Mouse (Mus musculus) heart, embryonic 13.5 days (tissue): ENCODE results near the gene BC025920. TPM values are rescaled to one million over a fixed set of nuclear protein-coding genes. Genes with fewer than 3 reads are reported as not detected.

Experiments used
- ATAC-seq: fragments of 200-750 bp; cut with Nextera tagmentation; 2 replicates; pipeline ENCODE4 v1.8.0; 2017; ENCODE audit warnings: moderate TSS enrichment; ENCODE audit not compliant: insufficient number of reproducible peaks, low FRiP score, low TSS enrichment; ENCODE audit errors: extremely low read depth
- H3K27ac ChIP-seq: fragments of 300-500 bp; sonication (generic); replicated peaks from 2 replicates; pipeline ENCODE4 v1.5.1; 2015; ENCODE audit warnings: moderate library complexity, mild to moderate bottlenecking, inconsistent platforms
- H3K27me3 ChIP-seq: fragments of 300-500 bp; sonication (generic); replicated peaks from 2 replicates; pipeline ENCODE4 v1.6.1; 2015; ENCODE audit warnings: mild to moderate bottlenecking, inconsistent platforms
- H3K36me3 ChIP-seq: fragments of 300-500 bp; sonication (generic); 2 replicates; pipeline ENCODE4 v1.6.1; 2015; ENCODE audit warnings: mild to moderate bottlenecking, inconsistent platforms
- H3K4me1 ChIP-seq: fragments of 300-500 bp; sonication (generic); 2 replicates; pipeline ENCODE4 v1.6.1; 2015; ENCODE audit warnings: inconsistent platforms
- H3K4me2 ChIP-seq: fragments of 300-500 bp; sonication (generic); 2 replicates; pipeline ENCODE4 v1.6.1; 2015; ENCODE audit warnings: inconsistent platforms, mild to moderate bottlenecking, moderate library complexity
- H3K4me3 ChIP-seq: fragments of 300-500 bp; sonication (generic); 2 replicates; pipeline ENCODE4 v1.5.1; 2015; ENCODE audit warnings: moderate library complexity, mild to moderate bottlenecking, inconsistent platforms
- H3K9ac ChIP-seq: fragments of 300-500 bp; sonication (generic); 2 replicates; pipeline ENCODE4 v1.6.1; 2015; ENCODE audit warnings: inconsistent platforms, mild to moderate bottlenecking, moderate library complexity
- H3K9me3 ChIP-seq: fragments of 300-500 bp; sonication (generic); 2 replicates; pipeline ENCODE4 v1.6.1; 2016; ENCODE audit warnings: inconsistent platforms
- WGBS: fragments of 180-500 bp; shearing (Covaris S2); methylation state at CpG from one replicate; pipeline ENCODE4 v1.1.7; 2015; ENCODE audit warnings: mixed read lengths; 5-methylcytosine and 5-hydroxymethylcytosine counted together
- polyA plus RNA-seq: library from polyadenylated mRNA; unstranded; fragments of >200 nt; fragmentation: Nextera tagmentation; extraction: Ambion mirVana; gene quantifications from 2 replicates; pipeline ENCODE4 v1.2.1, GENCODE M21; 2015

BC025920 gene
- polyA plus RNA-seq, 1 experiment from 2014 or later, result 0.44 TPM

GRCm38 (mm10) chr10:81597137-81597950, 8.7 kb upstream of the BC025920 start:
- Histone ChIP-seq H3K4me1 (peaks cover 62% of the 10 kb centered on the region), H3K9ac (peak overlapping the region; percentile 76), H3K27me3 (peaks cover 34% of the 10 kb centered on the region), H3K27ac (peak overlapping the region; percentile 85), H3K36me3 (no peaks in the 10 kb centered on the region), H3K4me3 (peak overlapping the region; percentile 45), H3K4me2 (peak overlapping the region; percentile 69), H3K9me3 (no peaks in the 10 kb centered on the region)
- 0 out of 2 replicates have a peak, but pooled peaks have one; percentile 2 for ATAC-seq
- WGBS, result 7% methylated on average over 12 of the region's 12 CpGs

- Histone ChIP-seq H3K4me1 (peaks cover 69% of the 10 kb centered on the region), H3K4me2 (no peak overlapping the region), H3K36me3 (no peaks in the 10 kb centered on the region), H3K9ac (peak overlapping the region; percentile 76), H3K9me3 (no peaks in the 10 kb centered on the region), H3K4me3 (no peak overlapping the region), H3K27me3 (peaks cover 25% of the 10 kb centered on the region), H3K27ac (peak overlapping the region; percentile 85; the same call in 1 of the 2 replicates)
- ATAC-seq, result no peak
- WGBS, result 32% methylated on average over 3 of the region's 3 CpGs
Observed at GRCm38 (mm10) chr10:81598342-81598741, 7.7 kb upstream of the BC025920 start.

GRCm38 (mm10) chr10:81598871-81599270, 7.2 kb upstream of the BC025920 start:
- Histone ChIP-seq H3K27me3 (peaks cover 19% of the 10 kb centered on the region), H3K4me2 (no peak overlapping the region), H3K9me3 (no peaks in the 10 kb centered on the region), H3K36me3 (no peaks in the 10 kb centered on the region), H3K4me1 (peaks cover 69% of the 10 kb centered on the region), H3K9ac (no peak overlapping the region), H3K27ac (no peak overlapping the region), H3K4me3 (no peak overlapping the region)
- no peak for ATAC-seq
- 53% methylated on average over 6 of the region's 6 CpGs for WGBS

- 0 out of 2 replicates have a peak overlapping the region, but pooled peaks have one; percentile 73 for H3K27ac ChIP-seq
- no peaks in the 10 kb centered on the region for H3K9me3 ChIP-seq
- no peak overlapping the region for H3K4me3 ChIP-seq
- H3K36me3 ChIP-seq, result no peaks in the 10 kb centered on the region
- no peak for ATAC-seq
- H3K27me3 ChIP-seq, result peaks cover 12% of the 10 kb centered on the region
- H3K4me2 ChIP-seq, result no peak overlapping the region
- WGBS, result 78% methylated on average over 5 of the region's 5 CpGs
- H3K4me1 ChIP-seq, result peaks cover 69% of the 10 kb centered on the region
- H3K9ac ChIP-seq, result no peak overlapping the region
Observed at GRCm38 (mm10) chr10:81599630-81600029, 6.4 kb upstream of the BC025920 start.

- H3K4me3 ChIP-seq, result peak overlapping the region; percentile 44; the same call in 1 of the 2 replicates
Observed at GRCm38 (mm10) chr10:81600096-81600495, 6.0 kb upstream of the BC025920 start.

GRCm38 (mm10) chr10:81600738-81601203, 5.3 kb upstream of the BC025920 start, which contains the start of gene Tle6:
Gene Tle6 (minus strand): TSS chr10:81601073.
- Histone ChIP-seq H3K4me1 (peaks cover 71% of the 10 kb centered on the region), H3K4me2 (peak within 1 kb of the TSS; percentile 69), H3K9ac (peak within 1 kb of the TSS; percentile 71), H3K27ac (peak within 1 kb of the TSS; percentile 73), H3K9me3 (no peaks in the 10 kb centered on the region), H3K4me3 (peak within 1 kb of the TSS; percentile 44), H3K36me3 (no peaks in the 10 kb centered on the region), H3K27me3 (peaks cover under 1% of the 10 kb centered on the region; the same call in 1 of the 2 replicates)
- ATAC-seq, result peak; percentile 83
- WGBS, result 1% methylated on average over 28 of the region's 28 CpGs

More at GRCm38 (mm10) chr10:81600096-81600495, 6.0 kb upstream of the BC025920 start:
- peaks cover 7% of the 10 kb centered on the region for H3K27me3 ChIP-seq
- WGBS, result 39% methylated on average over 10 of the region's 10 CpGs
- H3K9me3 ChIP-seq, result no peaks in the 10 kb centered on the region
- peak overlapping the region; percentile 73 for H3K27ac ChIP-seq
- H3K4me1 ChIP-seq, result peaks cover 71% of the 10 kb centered on the region
- peak overlapping the region; percentile 69 for H3K4me2 ChIP-seq
- no peak for ATAC-seq
- no peak overlapping the region for H3K9ac ChIP-seq
- no peaks in the 10 kb centered on the region for H3K36me3 ChIP-seq

GRCm38 (mm10) chr10:81601396-81601905, 4.6 kb upstream of the BC025920 start:
- Histone ChIP-seq H3K27me3 (no peaks in the 10 kb centered on the region), H3K4me3 (peak overlapping the region; percentile 44), H3K9me3 (no peaks in the 10 kb centered on the region), H3K4me2 (peak overlapping the region; percentile 69), H3K9ac (peak overlapping the region; percentile 71), H3K27ac (peak overlapping the region; percentile 53), H3K4me1 (peaks cover 65% of the 10 kb centered on the region), H3K36me3 (no peaks in the 10 kb centered on the region)
- no peak for ATAC-seq
- WGBS, result 23% methylated on average over 7 of the region's 7 CpGs

GRCm38 (mm10) chr10:81602741-81603151, 3.3 kb upstream of the BC025920 start:
- Histone ChIP-seq H3K27ac (no peak overlapping the region), H3K4me1 (peaks cover 57% of the 10 kb centered on the region), H3K9me3 (no peaks in the 10 kb centered on the region), H3K4me2 (0 out of 2 replicates have a peak overlapping the region, but pooled peaks have one; percentile 18), H3K9ac (no peak overlapping the region; the same call in 1 of the 2 replicates), H3K4me3 (no peak overlapping the region), H3K36me3 (no peaks in the 10 kb centered on the region; the same call in 1 of the 2 replicates), H3K27me3 (no peaks in the 10 kb centered on the region)
- ATAC-seq, result no peak
- 24% methylated on average over 4 of the region's 4 CpGs for WGBS

- Histone ChIP-seq H3K36me3 (peaks cover 13% of the 10 kb centered on the region), H3K4me2 (peak overlapping the region; percentile 72), H3K27ac (0 out of 2 replicates have a peak overlapping the region, but pooled peaks have one; percentile 97), H3K4me3 (peak overlapping the region; percentile 58), H3K27me3 (0 out of 2 replicates have a peak, but pooled peaks cover 3% of the 10 kb centered on the region), H3K9ac (peak overlapping the region; percentile 79), H3K4me1 (peaks cover 49% of the 10 kb centered on the region), H3K9me3 (no peaks in the 10 kb centered on the region)
- WGBS, result 75% methylated on average over 12 of the region's 12 CpGs
- ATAC-seq, result no peak
Observed at GRCm38 (mm10) chr10:81604019-81604967, 1.8 kb upstream of the BC025920 start.

GRCm38 (mm10) chr10:81604968-81605665, 953 bp upstream of the BC025920 start:
- 0 out of 2 replicates have a peak, but pooled peaks cover 3% of the 10 kb centered on the region for H3K27me3 ChIP-seq
- peak overlapping the region; percentile 72 for H3K4me2 ChIP-seq
- peak overlapping the region; percentile 97 for H3K27ac ChIP-seq
- peaks cover 41% of the 10 kb centered on the region for H3K4me1 ChIP-seq
- no peak for ATAC-seq
- peak overlapping the region; percentile 58 for H3K4me3 ChIP-seq
- peaks cover 16% of the 10 kb centered on the region for H3K36me3 ChIP-seq
- 18% methylated on average over 29 of the region's 29 CpGs for WGBS
- peak overlapping the region; percentile 79 for H3K9ac ChIP-seq
- H3K9me3 ChIP-seq, result no peaks in the 10 kb centered on the region
